Mouse (Mus musculus): ENCODE measurements around the gene Cdk5r1. TPM values are rescaled to one million over a fixed set of nuclear protein-coding genes. Genes with fewer than 3 reads are reported as not detected.

Cdk5r1 gene
- polyA plus RNA-seq, 1 experiment from 2014 or later: 20.9 TPM

DNA sequence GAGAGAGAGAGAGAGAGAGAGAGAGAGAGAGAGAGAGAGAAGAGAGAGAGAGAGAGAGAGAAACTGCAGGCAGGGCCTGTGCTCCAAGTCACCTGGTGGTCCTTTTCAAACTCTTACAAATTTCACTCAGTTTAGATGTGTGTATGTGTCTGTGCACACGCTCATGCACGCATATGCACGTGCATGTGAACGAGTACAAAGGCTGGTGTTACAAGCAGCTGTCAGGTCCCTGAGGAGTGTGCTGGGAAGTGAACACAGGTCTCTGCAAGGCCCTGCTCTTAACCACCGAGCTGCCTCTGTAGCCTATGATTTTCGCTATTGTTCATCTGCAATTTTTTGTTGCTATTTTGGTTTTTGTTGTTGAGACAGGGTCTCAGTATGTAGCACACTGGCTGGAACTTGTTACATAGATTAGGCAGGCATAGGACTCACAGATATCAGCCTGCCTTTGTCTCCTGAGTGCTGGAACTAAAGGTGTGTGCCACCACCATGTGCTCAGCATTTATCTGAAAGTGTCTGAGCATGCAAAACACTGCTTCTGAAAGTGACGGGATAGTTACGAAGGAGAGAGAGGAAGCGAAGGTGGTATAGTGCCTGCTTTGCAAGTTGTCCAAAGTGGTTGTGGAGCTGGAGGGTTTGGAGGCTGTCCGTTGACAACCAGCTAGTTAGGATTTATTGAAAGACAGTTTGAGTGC lies 20.5 kb downstream of the Cdk5r1 start:
- Histone ChIP-seq H3K9ac (ENCODE audit: low read length) (no peak overlapping the region), H3K4me3 (ENCODE audit: low read depth, low read length) (no peak overlapping the region), H3K4me1 (ENCODE audit: control insufficient read depth, insufficient read depth, low read length) (peaks cover 19% of the 10 kb centered on the region), H3K4me2 (ENCODE audit: low read depth) (no peak overlapping the region), H3K36me3 (ENCODE audit: control insufficient read depth, insufficient read depth, low read length) (no peaks in the 10 kb centered on the region), H3K27ac (ENCODE audit: low read depth, low read length) (no peak overlapping the region), H3K27me3 (ENCODE audit: control insufficient read depth, insufficient read depth, low read length) (no peaks in the 10 kb centered on the region), H3K9me3 (ENCODE audit: control insufficient read depth, low read length) (no peaks in the 10 kb centered on the region)
- no peak for ATAC-seq (ENCODE audit: insufficient read depth, low FRiP score, low TSS enrichment)
- no peak for DNase-seq (ENCODE audit: low spot score)
- 89% methylated on average over 10 of the region's 10 CpGs for WGBS

DNA sequence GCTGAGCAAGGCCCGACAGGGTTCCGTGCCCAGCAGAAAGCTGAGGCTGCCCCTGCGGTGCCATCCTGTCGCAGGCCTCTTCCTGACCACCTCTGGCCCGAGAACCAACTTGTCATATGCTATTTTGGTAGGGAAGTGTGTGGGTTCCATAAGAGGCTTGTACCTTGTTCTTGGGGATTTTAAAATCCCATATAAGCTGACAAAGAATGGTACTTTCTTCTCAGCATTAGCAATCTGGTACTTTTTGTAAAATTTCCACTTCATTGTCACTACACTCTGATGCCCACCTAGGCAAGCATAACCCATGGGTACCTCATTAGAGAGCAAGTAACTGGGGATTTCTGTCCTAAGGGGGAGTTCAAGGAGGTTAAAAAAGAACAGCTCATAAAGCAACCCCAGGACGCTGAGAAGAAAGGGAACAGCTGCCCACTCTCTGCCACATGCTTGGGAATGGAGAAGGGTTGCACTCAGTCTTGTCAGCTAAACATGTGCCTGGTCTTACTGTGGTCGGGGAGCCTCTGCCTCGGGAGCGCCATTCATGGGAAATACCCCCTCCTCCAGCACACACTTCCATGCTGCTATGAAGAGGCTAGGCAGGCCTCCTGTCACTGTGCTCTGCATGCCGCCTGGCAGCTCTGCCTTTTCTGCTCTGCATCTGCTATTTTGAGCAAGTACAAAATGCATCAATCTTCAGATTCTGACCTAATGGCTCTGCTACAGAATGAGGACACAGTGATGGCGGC lies 21.7 kb downstream of the Cdk5r1 start:
- Histone ChIP-seq H3K36me3 (ENCODE audit: control insufficient read depth, insufficient read depth, low read length) (no peaks in the 10 kb centered on the region), H3K4me1 (ENCODE audit: control insufficient read depth, insufficient read depth, low read length) (peaks cover 21% of the 10 kb centered on the region), H3K9ac (ENCODE audit: low read length) (no peak overlapping the region), H3K27ac (ENCODE audit: low read depth, low read length) (0 out of 2 replicates have a peak overlapping the region, but pooled peaks have one; percentile 34), H3K27me3 (ENCODE audit: control insufficient read depth, insufficient read depth, low read length) (no peaks in the 10 kb centered on the region), H3K9me3 (ENCODE audit: control insufficient read depth, low read length) (no peaks in the 10 kb centered on the region), H3K4me3 (ENCODE audit: low read depth, low read length) (no peak overlapping the region), H3K4me2 (ENCODE audit: low read depth) (no peak overlapping the region)
- no peak for ATAC-seq (ENCODE audit: insufficient read depth, low FRiP score, low TSS enrichment)
- peak; percentile 36 for DNase-seq (ENCODE audit: low spot score)
- 53% methylated on average over 11 of the region's 11 CpGs for WGBS

DNA sequence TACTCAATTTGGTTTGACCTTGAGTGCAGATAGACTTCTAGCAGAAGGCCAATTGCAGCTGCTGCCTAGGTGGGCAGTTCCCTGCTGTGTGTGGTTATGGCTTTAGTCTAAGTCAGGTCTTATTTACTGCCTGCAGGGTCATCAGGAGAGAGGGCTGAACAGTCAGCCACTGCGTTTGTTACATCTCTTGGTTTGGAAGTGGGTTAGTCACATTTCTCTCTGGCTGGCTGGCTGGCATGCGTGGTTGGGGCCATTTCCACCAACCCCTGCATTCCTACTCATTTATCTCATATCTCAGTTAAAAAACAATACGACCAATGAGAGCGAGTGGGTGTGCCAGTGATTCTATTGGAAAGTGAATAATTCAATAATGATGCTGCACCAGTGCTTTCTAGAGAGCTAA lies 22.7 kb downstream of the Cdk5r1 start:
- 66% methylated on average over 4 of the region's 4 CpGs for WGBS
- H3K27ac ChIP-seq (ENCODE audit: low read depth, low read length): peak overlapping the region; percentile 41; the same call in 1 of the 2 replicates
- no peaks in the 10 kb centered on the region for H3K9me3 ChIP-seq (ENCODE audit: control insufficient read depth, low read length)
- peaks cover 30% of the 10 kb centered on the region for H3K4me1 ChIP-seq (ENCODE audit: control insufficient read depth, insufficient read depth, low read length)
- H3K36me3 ChIP-seq (ENCODE audit: control insufficient read depth, insufficient read depth, low read length): no peaks in the 10 kb centered on the region
- ATAC-seq (ENCODE audit: insufficient read depth, low FRiP score, low TSS enrichment) (no peak), DNase-seq (ENCODE audit: low spot score) (no peak)
- H3K4me3 ChIP-seq (ENCODE audit: low read depth, low read length): no peak overlapping the region
- no peak overlapping the region for H3K4me2 ChIP-seq (ENCODE audit: low read depth)
- no peaks in the 10 kb centered on the region for H3K27me3 ChIP-seq (ENCODE audit: control insufficient read depth, insufficient read depth, low read length)
- H3K9ac ChIP-seq (ENCODE audit: low read length): no peak overlapping the region

DNA sequence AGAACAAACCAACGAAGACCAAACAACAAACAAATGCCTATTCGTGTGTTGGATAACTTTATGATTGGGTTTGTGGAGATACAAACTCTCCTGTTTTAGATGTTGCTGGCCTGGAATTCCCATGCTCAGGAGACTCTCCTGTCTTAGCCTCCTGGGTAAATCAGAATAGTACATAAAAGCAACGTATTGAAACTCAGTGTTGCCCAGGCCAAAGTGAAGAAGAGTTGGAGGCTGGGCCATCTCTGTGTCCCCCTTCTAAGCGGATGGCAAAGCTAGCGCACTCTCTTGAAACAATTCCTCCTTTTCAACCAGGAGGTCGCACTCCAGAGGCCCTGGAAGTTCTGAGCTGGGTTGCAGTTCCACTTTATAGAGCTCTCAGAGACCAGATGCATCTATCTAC lies 26.5 kb downstream of the Cdk5r1 start:
- H3K36me3 ChIP-seq (ENCODE audit: control insufficient read depth, insufficient read depth, low read length): no peaks in the 10 kb centered on the region
- H3K27ac ChIP-seq (ENCODE audit: low read depth, low read length): peak overlapping the region; percentile 69
- H3K9me3 ChIP-seq (ENCODE audit: control insufficient read depth, low read length): no peaks in the 10 kb centered on the region
- no peak overlapping the region for H3K4me3 ChIP-seq (ENCODE audit: low read depth, low read length)
- H3K9ac ChIP-seq (ENCODE audit: low read length): no peak overlapping the region
- WGBS: 84% methylated on average over 6 of the region's 6 CpGs
- DNase-seq (ENCODE audit: low spot score): no peak
- no peak overlapping the region for H3K4me2 ChIP-seq (ENCODE audit: low read depth)
- no peak for ATAC-seq (ENCODE audit: insufficient read depth, low FRiP score, low TSS enrichment)
- no peaks in the 10 kb centered on the region for H3K27me3 ChIP-seq (ENCODE audit: control insufficient read depth, insufficient read depth, low read length)
- peaks cover 35% of the 10 kb centered on the region for H3K4me1 ChIP-seq (ENCODE audit: control insufficient read depth, insufficient read depth, low read length)

DNA sequence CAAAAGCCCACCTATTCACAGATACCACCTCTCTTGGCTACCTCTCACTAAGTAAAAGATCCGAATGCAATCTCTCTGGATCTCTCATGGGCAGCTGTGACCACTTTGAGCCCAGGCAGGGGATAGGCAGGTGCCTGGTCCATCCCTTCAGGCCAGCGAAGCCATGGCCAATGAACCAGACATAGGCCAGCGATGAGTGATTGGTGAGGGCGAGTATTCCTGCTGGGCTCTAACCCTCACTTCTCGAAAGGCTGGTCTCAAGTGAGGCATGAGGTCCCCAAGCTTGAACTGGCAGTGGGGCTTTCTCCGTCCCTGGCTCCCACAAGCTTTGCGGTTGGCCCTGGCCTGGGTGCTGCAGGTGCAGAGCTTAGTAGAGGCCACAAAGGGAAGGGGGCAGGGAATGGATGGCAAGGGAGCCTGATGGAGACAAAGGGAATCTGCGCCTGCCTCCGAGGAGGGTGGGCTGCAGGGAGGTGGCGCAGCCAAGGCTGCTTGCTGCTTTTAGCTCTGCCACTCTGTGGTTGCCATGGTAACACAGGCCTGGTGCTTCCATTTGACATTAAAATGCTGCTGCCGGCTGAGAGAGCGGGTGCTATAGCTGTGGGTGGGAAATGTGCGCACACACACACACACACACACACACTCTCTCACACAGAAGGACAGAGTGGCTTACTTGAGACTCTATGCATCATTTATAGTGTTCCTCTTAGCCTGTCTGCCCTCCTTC lies 27.1 kb downstream of the Cdk5r1 start:
- Histone ChIP-seq H3K27ac (ENCODE audit: low read depth, low read length) (peak overlapping the region; percentile 69), H3K36me3 (ENCODE audit: control insufficient read depth, insufficient read depth, low read length) (no peaks in the 10 kb centered on the region), H3K4me2 (ENCODE audit: low read depth) (peak overlapping the region; percentile 10), H3K4me3 (ENCODE audit: low read depth, low read length) (no peak overlapping the region), H3K27me3 (ENCODE audit: control insufficient read depth, insufficient read depth, low read length) (no peaks in the 10 kb centered on the region), H3K9me3 (ENCODE audit: control insufficient read depth, low read length) (no peaks in the 10 kb centered on the region), H3K9ac (ENCODE audit: low read length) (peak overlapping the region; percentile 2; the same call in 1 of the 2 replicates), H3K4me1 (ENCODE audit: control insufficient read depth, insufficient read depth, low read length) (peaks cover 32% of the 10 kb centered on the region)
- 17% methylated on average over 13 of the region's 13 CpGs for WGBS
- DNase-seq (ENCODE audit: low spot score) (peak; percentile 86), ATAC-seq (ENCODE audit: insufficient read depth, low FRiP score, low TSS enrichment) (peak; percentile 91)

DNA sequence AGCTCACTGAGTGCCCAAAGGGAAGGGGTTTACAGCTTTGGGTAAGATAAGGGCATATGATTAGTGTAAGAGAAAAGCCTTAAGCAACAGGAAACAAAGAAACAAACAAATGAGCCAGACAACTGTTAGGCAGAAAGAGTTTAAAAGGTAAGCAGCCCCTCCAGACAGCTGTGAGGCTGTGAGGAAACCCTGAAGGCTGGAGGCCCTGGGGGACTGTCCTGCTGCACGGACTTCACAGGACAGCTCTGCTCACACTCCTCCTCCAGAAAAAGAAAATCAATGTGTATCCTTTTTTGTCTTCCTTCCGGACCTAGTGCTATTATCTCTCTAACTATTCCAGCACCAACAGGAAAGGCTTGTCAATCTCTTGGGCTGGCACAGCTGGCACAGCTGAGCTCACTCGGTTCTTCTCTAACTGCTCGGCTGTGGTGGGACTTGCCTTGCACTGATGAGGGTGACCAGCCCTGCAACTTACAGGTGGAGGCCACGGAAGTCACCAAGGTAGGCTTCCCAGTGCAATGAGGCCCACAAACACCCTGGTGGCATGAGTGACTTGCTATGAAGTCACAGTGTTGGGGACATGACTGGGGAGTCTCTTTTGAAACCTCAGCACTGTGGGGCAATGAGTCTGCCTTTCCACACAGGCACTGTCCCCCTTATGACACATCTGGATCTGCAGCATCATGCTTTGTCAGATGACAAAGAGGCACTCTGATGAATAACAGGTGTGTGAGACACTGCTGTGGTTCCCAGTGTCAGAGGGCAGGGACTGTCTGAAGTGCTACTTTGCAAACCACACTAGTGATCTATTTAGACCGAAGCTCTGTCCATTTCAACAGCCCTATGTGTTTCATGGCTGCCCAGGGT lies 27.9 kb downstream of the Cdk5r1 start:
- Histone ChIP-seq H3K36me3 (ENCODE audit: control insufficient read depth, insufficient read depth, low read length) (no peaks in the 10 kb centered on the region), H3K4me3 (ENCODE audit: low read depth, low read length) (no peak overlapping the region), H3K9me3 (ENCODE audit: control insufficient read depth, low read length) (no peaks in the 10 kb centered on the region), H3K4me2 (ENCODE audit: low read depth) (peak overlapping the region; percentile 10; the same call in 1 of the 2 replicates), H3K9ac (ENCODE audit: low read length) (no peak overlapping the region), H3K4me1 (ENCODE audit: control insufficient read depth, insufficient read depth, low read length) (peaks cover 28% of the 10 kb centered on the region), H3K27ac (ENCODE audit: low read depth, low read length) (peak overlapping the region; percentile 69), H3K27me3 (ENCODE audit: control insufficient read depth, insufficient read depth, low read length) (no peaks in the 10 kb centered on the region)
- DNase-seq (ENCODE audit: low spot score) (no peak), ATAC-seq (ENCODE audit: insufficient read depth, low FRiP score, low TSS enrichment) (peak; percentile 16; the same call in 1 of the 2 replicates)
- WGBS: 41% methylated on average over 6 of the region's 6 CpGs

GRCm38 (mm10) chr11:80505581-80505980 lies 28.8 kb downstream of the Cdk5r1 start:
- no peak overlapping the region for H3K4me2 ChIP-seq (ENCODE audit: low read depth)
- H3K9me3 ChIP-seq (ENCODE audit: control insufficient read depth, low read length): no peaks in the 10 kb centered on the region
- no peak for DNase-seq (ENCODE audit: low spot score)
- no peak overlapping the region for H3K27ac ChIP-seq (ENCODE audit: low read depth, low read length)
- H3K27me3 ChIP-seq (ENCODE audit: control insufficient read depth, insufficient read depth, low read length): no peaks in the 10 kb centered on the region
- H3K4me3 ChIP-seq (ENCODE audit: low read depth, low read length): no peak overlapping the region
- WGBS: 69% methylated on average over 3 of the region's 3 CpGs
- H3K36me3 ChIP-seq (ENCODE audit: control insufficient read depth, insufficient read depth, low read length): no peaks in the 10 kb centered on the region
- no peak for ATAC-seq (ENCODE audit: insufficient read depth, low FRiP score, low TSS enrichment)
- no peak overlapping the region for H3K9ac ChIP-seq (ENCODE audit: low read length)
- H3K4me1 ChIP-seq (ENCODE audit: control insufficient read depth, insufficient read depth, low read length): peaks cover 22% of the 10 kb centered on the region

GRCm38 (mm10) chr11:80506483-80506882 lies 29.7 kb downstream of the Cdk5r1 start:
- H3K9me3 ChIP-seq (ENCODE audit: control insufficient read depth, low read length): no peaks in the 10 kb centered on the region
- DNase-seq (ENCODE audit: low spot score) (no peak), ATAC-seq (ENCODE audit: insufficient read depth, low FRiP score, low TSS enrichment) (no peak)
- H3K4me1 ChIP-seq (ENCODE audit: control insufficient read depth, insufficient read depth, low read length): peaks cover 22% of the 10 kb centered on the region
- H3K27ac ChIP-seq (ENCODE audit: low read depth, low read length): no peak overlapping the region
- no peaks in the 10 kb centered on the region for H3K27me3 ChIP-seq (ENCODE audit: control insufficient read depth, insufficient read depth, low read length)
- H3K9ac ChIP-seq (ENCODE audit: low read length): no peak overlapping the region
- H3K4me3 ChIP-seq (ENCODE audit: low read depth, low read length): no peak overlapping the region
- no peak overlapping the region for H3K4me2 ChIP-seq (ENCODE audit: low read depth)
- no peaks in the 10 kb centered on the region for H3K36me3 ChIP-seq (ENCODE audit: control insufficient read depth, insufficient read depth, low read length)
